Mouse (Mus musculus) erythroblast, adult 5-6 weeks (primary cell): Measurements from ENCODE around the gene Etv6. TPM values are rescaled to one million over a fixed set of nuclear protein-coding genes. Genes with fewer than 3 reads are reported as not detected.

Source experiments
- ATAC-seq: replicated peaks from 2 replicates; pipeline ENCODE4 v1.8.0; 2016; ENCODE audit warnings: moderate number of reproducible peaks, mild to moderate bottlenecking, moderate TSS enrichment, inconsistent platforms; ENCODE audit not compliant: poor library complexity, low FRiP score, severe bottlenecking
- total RNA-seq, 2 experiments: library from RNA; stranded (forward) in 1 of 2; stranded (reverse) in 1 of 2; fragments of 150-400 nt in 1 of 2; fragments of 200-764, 138-1000 nt in 1 of 2; gene quantifications; 2 replicates each; pipeline versions ENCODE4 v1.2.3 to v1.2.4; 2015 to 2017; ENCODE audit warnings: low replicate concordance in 2 of 2

Gene Etv6
- total RNA-seq, 2 experiments from 2014 or later: 11.1 to 16.7 TPM

GRCm38 (mm10) chr6:134189174-134189573, 153.7 kb downstream of the Etv6 start:
- ATAC-seq: no peak

GRCm38 (mm10) chr6:134189575-134190132, 154.2 kb downstream of the Etv6 start:
- no peak for ATAC-seq

- ATAC-seq: no peak
These were observed 155.2 kb downstream of the Etv6 start for GRCm38 (mm10) chr6:134190597-134191278.

GRCm38 (mm10) chr6:134192710-134193109, 157.2 kb downstream of the Etv6 start:
- no peak for ATAC-seq

GRCm38 (mm10) chr6:134199895-134200294, 164.4 kb downstream of the Etv6 start:
- no peak for ATAC-seq

- ATAC-seq: no peak
These were observed 165.1 kb downstream of the Etv6 start for GRCm38 (mm10) chr6:134200577-134200976.

- ATAC-seq: no peak
These were observed 166.7 kb downstream of the Etv6 start for GRCm38 (mm10) chr6:134202176-134202575.

- ATAC-seq: no peak
These were observed 169.7 kb downstream of the Etv6 start for GRCm38 (mm10) chr6:134205163-134205562.

GRCm38 (mm10) chr6:134205726-134206125, 170.2 kb downstream of the Etv6 start:
- ATAC-seq: no peak

GRCm38 (mm10) chr6:134206251-134206650, 170.8 kb downstream of the Etv6 start:
- ATAC-seq: no peak

GRCm38 (mm10) chr6:134207391-134208179, 172.1 kb downstream of the Etv6 start:
- ATAC-seq: no peak

- ATAC-seq: no peak
These were observed 172.9 kb downstream of the Etv6 start for GRCm38 (mm10) chr6:134208180-134208952.

- ATAC-seq: no peak
These were observed 175.4 kb downstream of the Etv6 start for GRCm38 (mm10) chr6:134210675-134211457.

- no peak for ATAC-seq
These were observed 175.9 kb downstream of the Etv6 start for GRCm38 (mm10) chr6:134211458-134211776.

- no peak for ATAC-seq
These were observed 182.2 kb downstream of the Etv6 start for GRCm38 (mm10) chr6:134217747-134218146.

GRCm38 (mm10) chr6:134218441-134218840, 182.9 kb downstream of the Etv6 start:
- no peak for ATAC-seq

GRCm38 (mm10) chr6:134219358-134219757, 183.9 kb downstream of the Etv6 start:
- ATAC-seq: no peak

- ATAC-seq: no peak
These were observed 184.8 kb downstream of the Etv6 start for GRCm38 (mm10) chr6:134220209-134220777.

GRCm38 (mm10) chr6:134222248-134222929, 186.9 kb downstream of the Etv6 start:
- no peak for ATAC-seq
